Mouse (Mus musculus) thymus, adult 2 months (tissue): Measurements from ENCODE around the gene Wdr26.

ENCODE experiments used
- CTCF ChIP-seq: fragments of 200-500 bp; IDR thresholded peaks from 2 replicates; pipeline ENCODE4 v1.5.1; 2012; ENCODE audit warnings: mild to moderate bottlenecking, control low read depth, low read length, moderate library complexity, borderline replicate concordance; ENCODE audit not compliant: control insufficient read depth, poor library complexity, insufficient read depth; ENCODE audit errors: extremely low read depth
- POLR2A ChIP-seq: fragments of 200-500 bp; IDR thresholded peaks from 2 replicates; pipeline ENCODE4 v1.6.1; 2012; ENCODE audit warnings: mild to moderate bottlenecking, low read length, control low read depth, moderate library complexity; ENCODE audit not compliant: control insufficient read depth, poor library complexity, insufficient read depth; ENCODE audit errors: extremely low read depth

DNA sequence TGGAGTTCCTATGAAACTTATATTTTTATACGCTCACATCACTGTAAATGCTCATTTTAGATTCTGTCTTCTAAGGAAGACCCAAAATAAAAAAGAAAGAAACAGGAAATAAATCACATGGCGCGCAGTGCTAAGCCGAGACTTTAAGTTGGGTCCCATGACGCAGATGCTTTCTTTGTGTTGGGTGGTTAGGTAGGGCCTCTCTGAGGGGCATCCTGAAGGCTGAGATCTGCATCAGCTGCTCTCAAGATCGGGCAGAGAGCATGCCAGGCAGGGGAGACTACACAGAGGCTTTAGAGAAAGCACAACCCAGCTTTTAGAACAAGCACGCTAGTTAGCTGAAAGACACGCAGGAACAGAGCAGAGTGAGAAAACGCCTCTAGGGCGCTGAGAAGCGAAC lies 16.0 kb upstream of the Wdr26 start:
- no peak for TF ChIP-seq POLR2A
- no peak for TF ChIP-seq CTCF
